Mouse (Mus musculus) embryonic fibroblast, embryonic 13.5 days (primary cell): ENCODE measurements around the gene Cyp2t4.

Experiments
- CTCF ChIP-seq: IDR thresholded peaks from 2 replicates; pipeline ENCODE4 v1.5.1; 2011; ENCODE audit warnings: mild to moderate bottlenecking, control low read depth, low read length, moderate library complexity, borderline replicate concordance; ENCODE audit not compliant: insufficient read depth
- POLR2A ChIP-seq: IDR thresholded peaks from 2 replicates; pipeline ENCODE4 v1.6.1; 2011; ENCODE audit warnings: low read depth, mild to moderate bottlenecking, control low read depth, low read length, moderate library complexity

DNA sequence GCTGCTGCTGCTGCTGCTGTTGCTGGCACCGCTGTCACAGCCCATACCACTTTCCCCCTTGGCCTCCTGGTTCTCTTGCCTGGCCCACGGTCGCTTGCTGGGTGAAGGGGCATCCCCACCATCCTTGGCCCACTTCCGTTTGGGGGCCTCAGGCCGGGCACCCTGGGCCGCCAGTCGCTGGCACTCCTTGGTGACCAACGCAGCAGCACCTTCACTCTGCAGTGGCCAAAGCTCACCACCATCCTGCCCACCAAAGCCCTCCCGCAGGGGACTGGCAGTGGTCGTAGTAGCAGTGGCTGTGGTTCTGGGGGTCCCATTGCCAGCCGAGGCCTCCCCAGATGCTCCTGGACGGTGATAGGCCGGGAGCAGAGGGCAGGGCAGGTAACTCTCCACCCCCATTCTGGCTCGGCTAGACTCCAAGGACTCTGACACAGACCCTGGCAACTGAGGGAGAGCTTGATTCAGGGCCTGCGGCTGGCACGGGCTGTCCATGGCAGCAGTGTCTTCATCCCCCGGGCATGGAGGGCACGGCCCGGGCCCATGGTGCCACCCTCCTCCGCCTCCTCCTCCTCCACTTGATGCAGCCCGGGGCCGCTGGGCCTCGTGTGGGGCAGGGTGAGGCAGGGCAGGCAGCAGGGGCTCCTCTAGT lies 11.6 kb downstream of the Cyp2t4 start:
- no peak for TF ChIP-seq CTCF
- TF ChIP-seq POLR2A, result no peak
